Mouse (Mus musculus): ENCODE measurements around the gene Olfr586. TPM values are rescaled to one million over a fixed set of nuclear protein-coding genes. Genes with fewer than 3 reads are reported as not detected.

Gene Olfr586
- total RNA-seq (2023), result not detected

GRCm38 (mm10) chr7:103125538-103125937, at the start of gene Olfr586:
Gene Olfr586 (minus strand): TSS chr7:103125638.

GRCm38 (mm10) chr7:103156256-103156655, 30.8 kb upstream of the Olfr586 start, which contains the start of gene Olfr589:
Gene Olfr589 (minus strand): TSS chr7:103156356.

GRCm38 (mm10) chr7:103140579-103140978, 15.1 kb upstream of the Olfr586 start, which contains the start of gene Olfr588-ps1:
Gene Olfr588-ps1 (plus strand): TSS chr7:103140879.

GRCm38 (mm10) chr7:103097420-103097819, 28.0 kb downstream of the Olfr586 start, which contains the start of gene Olfr585:
Gene Olfr585 (plus strand): TSS chr7:103097720.

GRCm38 (mm10) chr7:103081585-103081984, 43.9 kb downstream of the Olfr586 start, which contains the start of gene Olfr584:
Gene Olfr584 (plus strand): TSS chr7:103081885.

Other genes starting within 250 kb of the Olfr586 start
- not detected for gene Olfr568, start 248.5 kb downstream of the Olfr586 start, total RNA-seq (2023)
- gene Olfr569, start 234.8 kb downstream of the Olfr586 start, total RNA-seq (2023), result not detected
- gene Olfr570, start 231.1 kb downstream of the Olfr586 start, total RNA-seq (2023), result not detected
- gene Olfr571, start 208.1 kb downstream of the Olfr586 start, total RNA-seq (2023), result not detected
- gene Olfr572, start 201.2 kb downstream of the Olfr586 start, total RNA-seq (2023), result not detected
- gene Olfr573-ps1, start 183.1 kb downstream of the Olfr586 start, total RNA-seq (2023), result not detected
- not detected for gene Olfr574, start 177.2 kb downstream of the Olfr586 start, total RNA-seq (2023)
- gene Olfr575, start 166.9 kb downstream of the Olfr586 start, total RNA-seq (2023), result not detected
- gene Olfr576, start 163.0 kb downstream of the Olfr586 start, total RNA-seq (2023), result not detected
- not detected for gene Olfr577, start 149.7 kb downstream of the Olfr586 start, total RNA-seq (2023)
- not detected for gene Olfr578, start 136.3 kb downstream of the Olfr586 start, total RNA-seq (2023)
- not detected for gene Olfr582, start 87.6 kb downstream of the Olfr586 start, total RNA-seq (2023)
- not detected for gene Olfr583, start 74.3 kb downstream of the Olfr586 start, total RNA-seq (2023)
- not detected for gene Olfr584, start 43.8 kb downstream of the Olfr586 start, total RNA-seq (2023)
- not detected for gene Olfr585, start 27.9 kb downstream of the Olfr586 start, total RNA-seq (2023)
- gene Olfr588-ps1, start 15.2 kb upstream of the Olfr586 start, total RNA-seq (2023), result not detected
- gene Olfr589, start 30.7 kb upstream of the Olfr586 start, total RNA-seq (2023), result not detected
- gene Olfr591, start 52.7 kb upstream of the Olfr586 start, total RNA-seq (2023), result not detected
- not detected for gene Olfr592, start 59.2 kb upstream of the Olfr586 start, total RNA-seq (2023)
- not detected for gene Olfr593, start 86.2 kb upstream of the Olfr586 start, total RNA-seq (2023)
- not detected for gene Olfr594, start 91.4 kb upstream of the Olfr586 start, total RNA-seq (2023)
- not detected for gene Usp17ld, start 126.9 kb upstream of the Olfr586 start, total RNA-seq (2023)
- gene Olfr596, start 180.0 kb upstream of the Olfr586 start, total RNA-seq (2023), result not detected
- not detected for gene Olfr597, start 190.7 kb upstream of the Olfr586 start, total RNA-seq (2023)
- gene Olfr598, start 197.9 kb upstream of the Olfr586 start, total RNA-seq (2023), result not detected
- not detected for gene Olfr599, start 210.3 kb upstream of the Olfr586 start, total RNA-seq (2023)
- not detected for gene Olfr600, start 224.0 kb upstream of the Olfr586 start, total RNA-seq (2023)
- not detected for gene Olfr601, start 237.0 kb upstream of the Olfr586 start, total RNA-seq (2023)